Mouse (Mus musculus) liver, adult 2 months (tissue): ENCODE results near the gene Sgip1. TPM values are rescaled to one million over a fixed set of nuclear protein-coding genes. Genes with fewer than 3 reads are reported as not detected.

Experiments used
- DNase-seq: peaks from one replicate; pipeline ENCODE4 v3.0.0-alpha.2; 2011; ENCODE audit warnings: low read depth, low spot score; ENCODE audit errors: extremely low read depth
- H3K27ac ChIP-seq: fragments of 200-500 bp; replicated peaks from 2 replicates; pipeline ENCODE4 v1.5.1; 2012; ENCODE audit warnings: low read depth, mild to moderate bottlenecking, control low read depth, inconsistent platforms, low read length; ENCODE audit not compliant: insufficient read depth
- H3K27me3 ChIP-seq: fragments of 200-500 bp; 2 replicates; pipeline ENCODE4 v1.6.1; 2012; ENCODE audit warnings: mild to moderate bottlenecking, moderate library complexity, low read length, inconsistent platforms; ENCODE audit not compliant: control insufficient read depth, insufficient read depth
- H3K36me3 ChIP-seq: fragments of 200-500 bp; 2 replicates; pipeline ENCODE4 v1.6.1; 2012; ENCODE audit warnings: low read length, inconsistent platforms; ENCODE audit not compliant: control insufficient read depth, insufficient read depth
- H3K4me1 ChIP-seq: fragments of 200-500 bp; 2 replicates; pipeline ENCODE4 v1.6.1; 2011; ENCODE audit warnings: low read length; ENCODE audit not compliant: control insufficient read depth, insufficient read depth
- H3K4me3 ChIP-seq: fragments of 200-500 bp; 2 replicates; pipeline ENCODE4 v1.5.1; 2011; ENCODE audit warnings: low read depth, mild to moderate bottlenecking, control low read depth, low read length, moderate library complexity; ENCODE audit not compliant: insufficient read depth
- H3K79me2 ChIP-seq: fragments of 200-500 bp; 2 replicates; pipeline ENCODE4 v1.6.1; 2012; ENCODE audit warnings: inconsistent platforms, mild to moderate bottlenecking, low read length, moderate library complexity; ENCODE audit not compliant: control insufficient read depth, insufficient read depth
- H3K9ac ChIP-seq: fragments of 200-500 bp; 2 replicates; pipeline ENCODE4 v1.6.1; 2012; ENCODE audit warnings: low read depth, mild to moderate bottlenecking, control low read depth, inconsistent platforms, low read length
- CTCF ChIP-seq: fragments of 200-500 bp; IDR thresholded peaks from 2 replicates; pipeline ENCODE4 v1.5.1; 2011; ENCODE audit warnings: low read depth, low read length, control low read depth
- POLR2A ChIP-seq: fragments of 200-500 bp; IDR thresholded peaks from 2 replicates; pipeline ENCODE4 v1.6.1; 2011; ENCODE audit warnings: low read length, control low read depth; ENCODE audit not compliant: insufficient read depth; ENCODE audit errors: extremely low read depth
- WGBS: fragments of 180-500 bp; shearing (Covaris S2); methylation state at CpG from one replicate; pipeline ENCODE4 v1.1.7; 2018; 5-methylcytosine and 5-hydroxymethylcytosine counted together
- polyA plus RNA-seq: library from polyadenylated mRNA; depleted of rRNA; stranded (reverse); fragments of >200 nt; gene quantifications from 2 replicates; pipeline ENCODE4 v1.2.3, GENCODE M21; 2012
- total RNA-seq: library from RNA; depleted of rRNA; stranded (reverse); fragments of >200 nt; gene quantifications from 2 replicates; pipeline ENCODE4 v1.2.3, GENCODE M21; 2014

Sgip1 gene
- total and polyA plus RNA-seq, 2 experiments: 0.07 to 0.46 TPM

DNA sequence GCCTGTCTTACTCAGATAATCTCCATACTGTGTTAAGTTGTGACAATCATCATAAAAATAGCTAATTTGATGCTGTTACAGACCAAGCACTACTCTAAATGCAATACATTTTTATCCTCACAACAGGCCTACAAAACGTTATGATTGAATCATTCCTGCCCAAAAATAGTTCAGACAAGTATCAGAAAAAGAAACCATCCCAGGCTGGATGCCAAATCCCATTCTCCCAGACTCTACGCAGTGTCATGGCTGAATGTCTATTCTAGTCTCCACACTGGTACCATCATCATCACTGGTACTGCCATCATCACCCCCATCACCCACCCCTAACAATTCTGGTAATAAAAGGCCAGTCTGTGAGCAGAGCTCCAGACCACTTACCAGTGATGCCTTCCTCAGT lies 211.4 kb downstream of the Sgip1 start:
- no peaks in the 10 kb centered on the region for H3K36me3 ChIP-seq
- H3K4me1 ChIP-seq: no peaks in the 10 kb centered on the region
- no peak for TF ChIP-seq CTCF
- no peak for TF ChIP-seq POLR2A
- H3K9ac ChIP-seq: no peak overlapping the region
- no peak for DNase-seq
- H3K27me3 ChIP-seq: no peaks in the 10 kb centered on the region
- H3K79me2 ChIP-seq: no peaks in the 10 kb centered on the region
- no peak overlapping the region for H3K27ac ChIP-seq
- no peak overlapping the region for H3K4me3 ChIP-seq
- WGBS: 70% methylated on average over 2 of the region's 2 CpGs

GRCm38 (mm10) chr4:102955294-102955956 lies 214.3 kb downstream of the Sgip1 start:
- H3K27me3 ChIP-seq: no peaks in the 10 kb centered on the region
- H3K27ac ChIP-seq: no peak overlapping the region
- TF ChIP-seq POLR2A (no peak), CTCF (no peak)
- no peaks in the 10 kb centered on the region for H3K79me2 ChIP-seq
- no peaks in the 10 kb centered on the region for H3K4me1 ChIP-seq
- no peaks in the 10 kb centered on the region for H3K36me3 ChIP-seq
- no peak for DNase-seq
- WGBS: 68% methylated on average over 17 of the region's 17 CpGs
- no peak overlapping the region for H3K4me3 ChIP-seq
- no peak overlapping the region for H3K9ac ChIP-seq

- 93% methylated on average over 5 of the region's 5 CpGs for WGBS
- no peaks in the 10 kb centered on the region for H3K27me3 ChIP-seq
- no peak overlapping the region for H3K27ac ChIP-seq
- TF ChIP-seq POLR2A: no peak
- no peak for TF ChIP-seq CTCF
- H3K9ac ChIP-seq: no peak overlapping the region
- no peaks in the 10 kb centered on the region for H3K4me1 ChIP-seq
- H3K4me3 ChIP-seq: no peak overlapping the region
- DNase-seq: no peak
- H3K36me3 ChIP-seq: no peaks in the 10 kb centered on the region
- H3K79me2 ChIP-seq: no peaks in the 10 kb centered on the region
Observed at GRCm38 (mm10) chr4:102959409-102959808, 218.3 kb downstream of the Sgip1 start.

GRCm38 (mm10) chr4:102964174-102964573 lies 223.1 kb downstream of the Sgip1 start:
- Histone ChIP-seq H3K36me3 (no peaks in the 10 kb centered on the region), H3K27ac (no peak overlapping the region), H3K4me3 (no peak overlapping the region), H3K27me3 (no peaks in the 10 kb centered on the region), H3K4me1 (peaks cover 6% of the 10 kb centered on the region; the same call in 1 of the 2 replicates), H3K9ac (no peak overlapping the region), H3K79me2 (no peaks in the 10 kb centered on the region)
- 75% methylated on average over 3 of the region's 3 CpGs for WGBS
- no peak for TF ChIP-seq CTCF
- no peak for TF ChIP-seq POLR2A
- DNase-seq: no peak

DNA sequence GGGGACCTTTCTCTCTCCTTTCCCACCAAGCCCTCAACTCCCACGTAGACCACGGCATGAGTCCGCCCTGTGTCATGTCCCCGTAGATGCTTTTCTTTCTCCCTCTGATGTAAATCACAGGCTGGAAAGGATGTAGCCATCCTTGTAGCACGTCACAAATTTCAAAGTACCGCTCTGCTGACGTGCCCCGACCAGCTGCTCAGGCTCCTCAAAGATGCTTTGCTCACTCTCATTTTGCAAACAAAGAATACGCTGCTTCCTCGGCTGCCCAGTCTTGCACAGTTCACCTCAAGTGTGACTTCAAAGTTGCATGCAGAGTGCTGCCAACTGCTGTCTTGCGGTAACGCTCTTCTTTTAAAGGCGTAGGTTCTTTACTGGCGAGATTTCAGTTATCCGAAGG lies 226.7 kb downstream of the Sgip1 start:
- DNase-seq: no peak
- Histone ChIP-seq H3K27me3 (no peaks in the 10 kb centered on the region), H3K4me1 (peaks cover 8% of the 10 kb centered on the region), H3K36me3 (no peaks in the 10 kb centered on the region), H3K79me2 (no peaks in the 10 kb centered on the region), H3K9ac (no peak overlapping the region), H3K4me3 (no peak overlapping the region), H3K27ac (no peak overlapping the region)
- no peak for TF ChIP-seq POLR2A
- TF ChIP-seq CTCF: no peak
- 91% methylated on average over 15 of the region's 15 CpGs for WGBS

DNA sequence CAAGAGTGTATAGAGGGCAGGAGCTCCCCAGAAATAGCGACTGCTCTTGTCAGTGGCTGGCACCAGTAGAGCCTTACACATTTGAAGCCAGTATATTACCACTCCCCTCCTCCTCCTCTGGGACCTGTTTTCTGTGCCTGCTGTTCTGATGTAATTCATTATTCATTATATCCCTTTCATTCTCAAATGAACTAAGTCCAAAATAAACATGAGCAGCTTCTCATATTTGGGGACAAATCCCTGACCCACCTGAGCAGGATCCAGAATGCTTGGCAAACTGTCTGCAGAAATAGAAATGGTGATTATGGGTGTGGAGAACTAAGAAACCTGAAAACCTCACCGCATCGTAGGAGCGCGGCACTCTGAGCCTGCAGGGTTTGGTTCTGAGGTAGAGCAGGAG lies 228.5 kb downstream of the Sgip1 start:
- no peaks in the 10 kb centered on the region for H3K36me3 ChIP-seq
- H3K27me3 ChIP-seq: no peaks in the 10 kb centered on the region
- H3K27ac ChIP-seq: no peak overlapping the region
- no peaks in the 10 kb centered on the region for H3K79me2 ChIP-seq
- WGBS: 47% methylated on average over 5 of the region's 5 CpGs
- H3K4me1 ChIP-seq: peaks cover 8% of the 10 kb centered on the region
- no peak for TF ChIP-seq POLR2A
- H3K9ac ChIP-seq: no peak overlapping the region
- H3K4me3 ChIP-seq: no peak overlapping the region; the same call in 1 of the 2 replicates
- peak; percentile 70 for DNase-seq
